Mouse (Mus musculus) R1 (cell line): ENCODE measurements around the gene Tesk2.
"Not testable (repeated sequence)": the region's sequence is repeated elsewhere in the genome, so short reads cannot be mapped to it uniquely, and the experiment has no call there.

Experiments used
- DNase-seq: peaks from one replicate; pipeline ENCODE4 v3.0.0-alpha.2; 2018; ENCODE audit warnings: low read depth, low spot score

Tesk2 gene

GRCm38 (mm10) chr4:116720343-116721097, at the start of gene Tesk2:
TSS of gene Tesk2 (plus strand) at chr4:116720948.
- peak; percentile 100 for DNase-seq

GRCm38 (mm10) chr4:116672785-116673184, 48.0 kb upstream of the Tesk2 start:
- DNase-seq = no peak

GRCm38 (mm10) chr4:116674761-116675160, 46.0 kb upstream of the Tesk2 start:
- not testable (repeated sequence) for DNase-seq

- DNase-seq = no peak
Observed at GRCm38 (mm10) chr4:116676027-116676426, 44.7 kb upstream of the Tesk2 start.

- DNase-seq = no peak
Observed at GRCm38 (mm10) chr4:116677808-116678207, 42.9 kb upstream of the Tesk2 start.

GRCm38 (mm10) chr4:116679141-116679540, 41.6 kb upstream of the Tesk2 start:
- no peak for DNase-seq

- DNase-seq = not testable (repeated sequence)
Observed at GRCm38 (mm10) chr4:116680521-116680920, 40.2 kb upstream of the Tesk2 start.

GRCm38 (mm10) chr4:116683957-116684356, 36.8 kb upstream of the Tesk2 start:
- DNase-seq = no peak

GRCm38 (mm10) chr4:116684665-116685064, 36.1 kb upstream of the Tesk2 start:
- DNase-seq = no peak

- DNase-seq = peak; percentile 96
Observed at GRCm38 (mm10) chr4:116685402-116686061, 35.2 kb upstream of the Tesk2 start, which contains the start of gene Prdx1. TSS of gene Prdx1 (plus strand) at chr4:116685544.

GRCm38 (mm10) chr4:116687041-116687440, 33.7 kb upstream of the Tesk2 start:
- DNase-seq = no peak

- DNase-seq = no peak
Observed at GRCm38 (mm10) chr4:116689309-116689876, 31.4 kb upstream of the Tesk2 start.

- no peak for DNase-seq
Observed at GRCm38 (mm10) chr4:116692146-116692545, 28.6 kb upstream of the Tesk2 start.

- DNase-seq = no peak
Observed at GRCm38 (mm10) chr4:116693785-116694184, 27.0 kb upstream of the Tesk2 start.

- no peak for DNase-seq
Observed at GRCm38 (mm10) chr4:116698693-116699342, 21.9 kb upstream of the Tesk2 start.

GRCm38 (mm10) chr4:116700964-116701363, 19.8 kb upstream of the Tesk2 start:
- DNase-seq = no peak

GRCm38 (mm10) chr4:116703804-116704203, 16.9 kb upstream of the Tesk2 start:
- peak; percentile 91 for DNase-seq

GRCm38 (mm10) chr4:116707666-116708065, 13.1 kb upstream of the Tesk2 start:
- no peak for DNase-seq

- peak; percentile 100 for DNase-seq
Observed at GRCm38 (mm10) chr4:116708201-116708764, 12.5 kb upstream of the Tesk2 start, which contains the start of the genes Mmachc and Ccdc163. TSS of gene Mmachc (minus strand) at chr4:116708406. TSS of gene Ccdc163 (plus strand) at chr4:116708509.

GRCm38 (mm10) chr4:116708791-116709390, 11.9 kb upstream of the Tesk2 start:
- DNase-seq = peak; percentile 55

- no peak for DNase-seq
Observed at GRCm38 (mm10) chr4:116710154-116710553, 10.6 kb upstream of the Tesk2 start.
